Mouse (Mus musculus) thymus, postnatal 4 days (tissue): Measurements from ENCODE around the gene Hrct1.

ENCODE experiments used
- DNase-seq: peaks from one replicate; pipeline ENCODE4 v3.0.0; 2021

The Hrct1 gene

DNA sequence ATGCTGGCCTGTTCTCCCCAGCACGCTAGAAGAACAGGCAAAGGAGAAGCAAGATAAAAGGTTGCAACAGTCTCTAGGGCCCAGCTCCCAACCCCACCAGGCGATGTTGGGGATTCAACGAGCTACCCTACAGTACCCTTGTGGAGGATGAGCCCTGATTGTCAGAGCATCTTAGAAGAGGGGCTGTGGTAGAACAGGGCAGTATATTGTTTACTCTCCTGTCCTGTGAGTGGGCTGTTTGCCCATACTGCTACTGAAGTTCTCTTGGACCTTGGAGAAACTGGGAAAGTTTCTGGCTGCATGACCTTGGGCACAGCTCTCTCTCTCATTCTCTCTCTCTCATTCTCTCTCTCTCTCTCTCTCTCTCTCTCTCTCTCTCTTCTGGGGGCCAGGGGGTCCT is 2.1 kb downstream of the Hrct1 start:
- DNase-seq, result no peak

DNA sequence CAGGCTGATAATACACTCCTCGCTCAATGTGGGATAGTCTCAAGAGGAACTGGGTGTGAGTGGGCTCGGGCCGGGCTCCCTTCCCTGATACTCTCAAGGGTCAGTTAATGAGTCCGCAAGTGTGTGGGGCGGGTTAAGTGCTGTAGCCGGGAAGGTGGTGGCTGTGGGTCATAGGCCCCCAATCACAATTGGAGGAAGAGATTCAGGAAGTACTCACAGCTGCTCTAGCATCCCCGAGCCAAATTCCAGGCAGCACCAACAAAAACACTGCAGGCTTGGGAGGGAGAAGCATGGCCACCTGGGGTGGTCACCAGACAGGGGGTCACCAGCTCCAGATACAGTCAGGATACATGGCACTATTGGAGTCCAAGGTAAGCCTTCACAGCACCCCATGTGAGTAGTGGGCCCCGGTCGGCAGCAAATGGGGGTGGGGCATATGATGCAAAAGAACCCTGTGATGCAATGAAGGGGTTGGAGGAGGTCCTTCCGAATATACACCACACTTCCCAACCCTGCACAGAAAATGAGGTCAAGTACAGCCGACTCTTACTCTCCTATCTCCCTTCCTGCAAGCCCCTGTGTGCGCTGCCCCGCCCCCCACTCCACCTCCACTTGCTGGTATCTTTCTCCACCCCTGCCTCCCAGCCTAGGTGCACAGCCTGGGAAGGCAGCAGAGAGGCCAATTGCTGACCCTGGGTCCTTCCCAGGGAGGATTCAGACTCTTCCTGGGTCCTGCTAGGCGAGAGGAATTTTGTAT is 3.0 kb downstream of the Hrct1 start, which contains the start of gene Spaar:
Gene Spaar (plus strand): TSS at position 241 of the 757 bp plus-strand sequence.
- no peak for DNase-seq

DNA sequence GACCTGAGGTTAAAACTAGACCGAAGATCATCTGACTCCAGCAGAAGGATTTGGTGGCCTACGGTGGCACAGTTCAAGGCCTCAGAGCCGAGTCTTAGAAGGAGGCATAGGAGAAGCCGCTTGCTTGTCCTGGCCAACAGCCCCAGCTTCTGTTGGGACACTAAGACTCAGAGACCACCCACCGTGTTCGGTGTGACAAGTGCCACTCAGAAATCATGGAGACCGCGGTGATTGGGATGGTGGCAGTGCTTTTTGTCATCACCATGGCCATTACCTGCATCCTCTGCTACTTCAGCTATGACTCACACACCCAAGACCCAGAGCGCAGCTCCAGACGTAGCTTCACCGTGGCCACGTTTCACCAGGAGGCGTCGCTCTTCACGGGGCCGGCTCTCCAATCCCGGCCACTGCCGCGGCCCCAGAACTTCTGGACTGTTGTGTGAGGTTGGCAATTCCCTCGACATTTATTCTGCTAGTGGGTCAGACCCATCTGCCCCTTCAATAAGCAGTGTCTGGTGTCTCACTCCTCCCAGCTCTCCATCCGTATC is 3.8 kb downstream of the Hrct1 start:
- DNase-seq, result no peak

DNA sequence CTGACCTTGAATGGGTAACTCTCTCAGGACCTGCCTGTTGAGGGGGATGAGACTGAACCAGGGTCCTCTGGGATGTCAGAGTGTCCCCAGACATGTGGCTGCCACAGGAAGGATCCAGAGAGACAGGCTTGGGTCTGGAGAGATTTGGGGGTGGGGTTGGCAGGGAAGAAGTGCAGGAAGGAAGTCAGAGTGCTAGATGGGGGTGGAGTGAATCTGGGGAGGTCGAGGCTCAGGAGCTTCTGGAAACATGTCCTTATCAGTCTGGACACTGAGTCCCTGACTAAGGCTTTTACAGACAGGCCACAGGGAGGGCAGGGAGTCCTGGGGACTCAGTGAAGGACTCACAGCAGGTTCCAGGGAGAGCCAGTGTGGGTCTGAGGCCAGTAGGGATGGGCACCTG is 5.2 kb downstream of the Hrct1 start:
- DNase-seq, result no peak

DNA sequence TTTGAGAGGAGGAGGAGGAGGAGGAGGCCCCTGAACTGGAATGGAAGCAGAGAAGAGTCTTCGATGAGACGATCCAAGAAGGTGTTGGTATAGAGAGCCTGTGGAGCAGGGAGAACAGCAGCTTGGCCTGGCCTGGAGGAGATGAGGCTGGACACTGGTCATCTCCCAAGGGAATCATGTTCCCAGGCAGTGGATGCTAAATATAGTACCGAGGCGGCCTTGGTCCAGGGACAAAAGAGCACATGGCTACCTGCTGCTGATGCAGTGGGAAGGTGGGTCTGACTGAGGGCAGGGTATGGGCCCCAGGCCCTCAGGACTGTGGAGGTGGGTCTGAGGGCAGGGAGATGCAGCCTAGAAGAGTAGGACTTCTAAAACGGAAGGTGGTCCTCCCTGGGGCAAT is 6.2 kb downstream of the Hrct1 start:
- DNase-seq, result no peak

DNA sequence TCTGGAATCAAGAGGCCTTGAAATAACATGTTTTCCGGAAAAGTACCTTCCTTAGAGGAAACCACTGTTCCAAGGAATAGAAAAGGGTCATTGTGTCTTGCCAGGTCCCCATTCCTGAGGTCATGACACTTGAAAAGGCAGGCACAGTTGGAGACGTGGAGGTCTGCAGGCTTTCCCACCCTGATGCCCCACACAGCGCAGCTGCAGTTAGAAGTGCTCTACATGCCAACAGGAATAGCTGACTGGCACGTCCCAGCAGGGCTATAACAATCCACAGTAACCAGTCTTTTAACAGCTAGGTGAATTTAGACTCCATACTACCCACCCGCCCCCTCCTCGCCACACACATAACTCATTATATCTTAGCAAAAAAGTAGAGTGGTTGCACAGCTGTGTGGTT is 10.2 kb downstream of the Hrct1 start:
- DNase-seq, result peak; percentile 0

DNA sequence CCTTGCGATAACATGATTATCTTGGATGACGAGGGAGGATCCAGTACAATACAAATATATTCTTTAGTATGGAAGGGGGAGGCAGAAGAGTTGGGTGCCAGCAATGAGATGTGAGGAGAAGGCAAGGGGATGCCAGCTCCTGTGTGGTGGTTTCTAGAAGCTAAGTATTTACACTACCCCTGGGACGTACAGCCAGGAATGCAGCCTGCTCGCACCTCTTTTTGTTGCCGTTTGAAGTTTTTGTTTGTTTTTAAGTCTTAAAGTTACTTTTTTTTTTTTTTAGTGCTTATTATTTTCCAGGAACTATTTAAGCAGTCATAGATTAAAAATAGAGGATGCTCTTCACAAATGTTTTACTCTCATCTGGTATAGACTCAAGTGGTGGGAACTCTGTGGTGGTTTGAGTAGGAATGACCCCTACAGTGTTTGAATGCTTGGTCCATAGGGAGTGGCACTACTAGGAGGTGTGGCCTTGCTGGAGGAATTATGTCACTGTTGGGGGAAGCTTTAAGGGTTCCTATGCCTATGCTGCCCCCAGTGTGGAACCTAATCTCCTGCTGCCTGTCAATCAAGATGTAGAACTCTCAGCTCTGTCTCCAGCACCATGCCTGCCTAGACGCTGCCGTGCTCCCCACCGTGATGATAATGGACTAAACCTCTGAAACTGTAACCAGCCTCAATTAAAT is 12.1 kb downstream of the Hrct1 start:
- DNase-seq, result no peak

DNA sequence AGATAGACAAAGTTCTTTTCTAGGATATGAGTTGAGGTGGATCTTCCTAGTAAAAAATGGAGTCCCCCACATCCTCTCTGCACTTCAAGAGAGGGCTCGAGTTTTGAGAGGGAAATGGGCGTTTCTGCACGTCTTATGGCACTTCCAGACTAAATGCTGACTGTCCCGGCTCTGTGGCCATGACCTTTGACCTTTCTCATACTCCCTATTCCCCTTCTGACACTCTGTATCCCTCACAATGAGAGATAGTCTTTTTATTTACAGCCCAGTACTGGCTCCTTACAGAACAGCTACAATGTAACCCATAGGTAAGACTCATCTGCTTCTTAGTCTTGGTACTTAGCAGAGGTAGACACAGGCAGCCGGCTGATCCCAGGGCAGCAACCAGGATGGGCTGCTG is 14.5 kb downstream of the Hrct1 start:
- no peak for DNase-seq

DNA sequence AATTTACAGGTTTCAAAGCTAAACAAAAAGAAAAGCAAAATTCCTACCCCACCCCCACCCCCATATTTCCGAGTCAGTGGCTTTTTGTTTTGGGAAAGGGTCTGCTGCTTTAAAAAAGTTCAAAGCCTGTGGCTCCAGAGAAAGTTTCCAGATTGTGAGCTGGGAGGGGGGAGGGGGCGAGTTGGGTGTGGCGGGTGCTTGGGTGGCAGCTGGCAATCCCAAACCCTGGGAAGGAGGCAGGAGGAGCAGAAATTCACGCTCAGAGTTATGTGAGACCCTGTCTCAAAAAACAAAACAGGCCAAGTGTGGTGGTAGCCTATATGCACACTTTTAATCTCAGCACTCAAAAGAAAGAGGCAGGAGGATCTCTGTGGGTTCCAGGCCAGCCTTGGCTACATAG is 15.6 kb downstream of the Hrct1 start:
- DNase-seq, result no peak

DNA sequence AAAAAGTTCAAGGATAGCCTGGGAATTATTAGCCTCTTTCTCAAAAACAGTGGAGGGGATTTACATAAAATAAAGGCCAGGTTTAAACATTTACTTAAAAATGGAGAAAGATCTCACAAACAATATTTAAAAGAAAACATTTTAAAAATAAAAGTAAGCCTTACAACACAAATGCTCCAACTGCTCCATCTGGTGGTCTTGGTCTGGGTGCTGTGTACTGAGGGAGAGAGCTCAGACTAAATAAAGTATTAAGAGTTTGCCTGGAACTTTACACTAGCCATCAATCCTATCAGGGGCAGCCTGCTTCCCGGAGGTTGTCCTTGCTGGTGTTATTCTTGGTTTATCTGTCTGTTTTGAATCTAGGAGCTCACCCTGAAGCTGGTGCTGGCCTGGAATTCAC is 16.1 kb downstream of the Hrct1 start:
- no peak for DNase-seq

DNA sequence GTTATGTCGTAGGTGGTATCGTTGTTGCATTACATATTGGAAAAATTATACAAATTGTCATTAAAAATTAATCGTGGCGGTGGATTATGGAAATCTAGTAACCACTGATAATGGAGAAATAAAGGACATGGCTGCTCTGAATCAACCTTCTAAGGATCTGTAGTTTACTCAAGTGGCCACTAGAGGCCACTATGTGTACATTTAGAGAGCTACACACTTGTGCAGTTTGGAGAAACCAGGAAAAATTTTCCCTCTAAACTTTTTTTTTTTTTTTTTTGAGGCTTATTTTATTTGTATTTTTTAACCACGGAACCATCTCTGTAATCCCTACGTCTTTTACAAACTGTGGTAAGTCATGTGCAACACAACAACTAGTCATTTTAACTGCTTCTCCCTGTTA is 18.2 kb downstream of the Hrct1 start:
- DNase-seq, result no peak

DNA sequence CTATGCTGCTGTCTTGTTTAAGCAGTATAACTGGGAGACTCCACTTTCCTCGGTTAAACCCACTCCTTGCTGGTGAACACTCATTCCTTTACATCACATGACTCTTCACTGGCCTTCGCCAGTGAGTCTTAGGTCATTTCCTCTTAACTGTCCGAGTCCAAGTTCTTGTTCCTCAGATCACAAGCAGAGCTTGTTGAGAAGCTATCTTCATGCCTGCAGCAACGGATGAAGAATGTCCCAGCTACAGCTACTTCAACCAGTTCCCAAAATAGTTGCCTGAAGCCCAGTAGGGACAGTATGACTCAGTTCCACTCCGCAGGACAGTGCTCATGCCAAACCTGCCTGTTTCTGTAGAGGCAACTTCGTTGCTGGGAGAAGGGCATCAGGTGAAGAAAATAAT is 30.2 kb downstream of the Hrct1 start:
- DNase-seq, result no peak

DNA sequence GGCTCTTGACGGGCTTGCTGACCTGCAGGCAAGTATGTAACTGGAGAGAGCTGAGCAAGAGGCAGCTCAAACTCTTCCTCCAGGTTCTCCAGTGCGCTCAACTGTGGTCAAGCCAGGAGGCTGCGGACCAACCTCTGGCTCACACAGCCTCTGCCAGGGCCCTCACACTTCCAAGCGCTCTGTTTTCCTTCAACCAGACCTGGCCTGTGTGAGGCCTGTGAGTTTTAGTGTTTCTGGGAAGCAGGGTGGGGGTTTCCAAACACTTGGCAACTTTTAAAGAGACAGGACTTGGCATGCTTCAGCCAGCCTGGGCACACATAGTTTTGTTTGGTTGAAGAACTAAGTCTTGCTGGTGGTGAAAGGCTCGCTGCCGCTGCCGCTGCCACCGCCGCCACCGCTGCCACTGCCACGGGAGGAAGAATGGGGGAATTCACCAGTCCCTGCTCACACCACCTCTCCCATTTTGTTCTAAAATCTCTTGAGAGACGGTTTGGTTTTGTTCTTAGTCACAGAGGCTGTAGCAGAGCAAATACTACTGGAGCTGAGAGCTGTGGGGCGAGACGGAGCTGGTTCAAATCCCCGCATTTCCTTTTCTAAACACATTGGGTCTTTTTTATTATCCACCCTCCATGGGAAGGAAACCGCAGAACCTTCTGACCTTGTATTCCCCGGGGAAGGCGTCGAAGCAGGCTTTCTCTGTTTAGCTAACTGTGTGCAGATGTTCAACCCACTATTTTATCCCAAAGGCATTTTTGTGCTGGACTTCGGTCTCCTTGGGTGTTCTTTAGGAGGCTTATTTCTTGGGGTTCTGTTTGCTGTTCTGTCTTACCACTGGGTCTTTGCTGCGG is 32.8 kb downstream of the Hrct1 start:
- no peak for DNase-seq

DNA sequence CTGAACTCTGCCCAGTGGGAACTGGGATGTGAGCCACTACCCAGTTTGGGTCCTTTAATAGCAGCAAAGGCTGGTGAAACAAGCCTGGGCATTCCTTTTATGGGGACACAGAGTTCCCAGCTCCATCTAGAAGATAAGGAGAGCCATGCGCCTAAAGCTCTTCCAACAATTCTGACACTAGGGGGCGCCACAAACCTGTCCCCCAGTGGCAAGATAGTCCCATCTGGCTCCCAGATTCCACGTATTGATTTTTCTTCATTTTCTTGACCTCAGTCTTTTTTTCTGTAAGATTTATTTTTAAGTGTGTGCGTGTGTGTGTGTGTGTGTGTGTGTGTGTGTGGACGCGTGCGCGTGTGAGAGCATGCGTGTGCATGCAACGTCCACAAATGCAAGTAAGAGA is 33.5 kb downstream of the Hrct1 start:
- peak; percentile 55 for DNase-seq

DNA sequence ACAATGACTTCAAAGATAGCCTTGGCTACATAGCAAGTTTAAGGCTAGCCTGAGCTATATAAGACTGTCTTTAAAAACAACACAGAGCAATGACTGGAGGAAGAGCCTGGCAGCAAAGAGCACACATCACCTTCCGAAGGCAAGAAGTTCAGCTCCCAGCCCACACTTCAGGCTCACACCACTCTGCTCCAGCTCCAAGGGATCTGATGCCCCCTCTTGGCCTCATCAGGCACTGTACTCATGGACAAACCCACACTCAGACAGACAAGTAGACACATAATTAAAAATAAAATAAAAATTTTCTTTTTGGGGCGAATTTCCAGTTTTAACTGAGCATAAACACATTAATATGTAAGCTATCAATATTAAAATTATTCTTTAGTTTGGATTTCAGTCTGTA is 34.3 kb downstream of the Hrct1 start:
- DNase-seq, result no peak

DNA sequence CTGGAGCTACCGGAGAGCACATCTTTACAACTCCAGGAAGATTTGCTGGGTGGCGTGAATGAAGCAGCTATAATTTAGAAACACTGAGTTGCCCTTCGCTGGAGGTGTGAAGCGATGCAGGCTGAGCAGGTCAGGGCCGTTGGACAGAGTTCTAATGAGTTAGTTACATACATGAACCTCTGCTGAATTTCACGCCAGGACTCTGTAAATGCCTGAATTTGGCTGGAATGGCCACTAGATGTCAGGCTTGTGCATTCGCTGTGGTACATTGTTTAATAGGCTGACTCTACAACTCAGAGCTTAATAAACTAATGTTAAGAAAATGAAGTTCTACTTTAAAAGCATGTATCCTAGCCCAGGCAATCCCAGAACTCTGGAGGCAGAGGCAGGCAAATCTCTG is 36.4 kb downstream of the Hrct1 start:
- peak; percentile 56 for DNase-seq

DNA sequence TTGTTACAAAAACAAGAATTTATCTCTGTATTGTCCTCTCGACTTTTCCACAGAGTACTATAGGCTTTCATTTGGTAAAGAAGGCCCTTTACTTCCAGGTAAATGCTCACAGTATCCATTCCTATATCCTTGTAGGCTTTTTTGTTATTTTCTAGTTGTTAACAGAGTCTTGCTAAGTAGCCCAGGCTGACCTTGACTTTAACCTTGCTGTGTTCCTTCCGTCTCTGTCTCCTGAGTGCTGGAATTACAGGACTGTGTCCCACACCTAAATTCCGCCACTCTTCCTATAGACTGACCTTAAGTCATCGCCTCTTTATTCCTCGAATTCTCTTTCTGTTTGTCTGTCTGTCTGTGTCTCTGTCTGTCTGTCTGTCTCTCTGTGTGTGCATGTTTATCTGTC is 41.4 kb downstream of the Hrct1 start:
- no peak for DNase-seq

DNA sequence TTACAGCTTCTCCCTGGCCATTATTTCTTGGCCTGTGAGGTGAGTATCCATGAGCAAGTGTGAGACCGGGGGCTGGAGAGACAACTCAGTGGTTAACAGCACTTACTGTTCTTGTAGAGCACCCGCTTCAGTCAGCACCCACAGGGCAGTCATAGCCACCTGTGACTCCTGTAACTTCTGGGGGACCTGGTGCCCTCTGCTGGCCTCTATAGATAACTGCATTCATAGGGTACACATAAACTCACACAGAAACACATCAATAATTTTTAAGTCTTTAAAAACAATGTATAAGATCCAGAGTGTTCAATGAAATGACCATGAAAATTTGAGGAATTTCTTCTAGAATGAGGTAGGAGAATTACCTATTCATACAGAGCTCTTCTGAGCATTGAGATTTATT is 42.4 kb downstream of the Hrct1 start:
- no peak for DNase-seq

DNA sequence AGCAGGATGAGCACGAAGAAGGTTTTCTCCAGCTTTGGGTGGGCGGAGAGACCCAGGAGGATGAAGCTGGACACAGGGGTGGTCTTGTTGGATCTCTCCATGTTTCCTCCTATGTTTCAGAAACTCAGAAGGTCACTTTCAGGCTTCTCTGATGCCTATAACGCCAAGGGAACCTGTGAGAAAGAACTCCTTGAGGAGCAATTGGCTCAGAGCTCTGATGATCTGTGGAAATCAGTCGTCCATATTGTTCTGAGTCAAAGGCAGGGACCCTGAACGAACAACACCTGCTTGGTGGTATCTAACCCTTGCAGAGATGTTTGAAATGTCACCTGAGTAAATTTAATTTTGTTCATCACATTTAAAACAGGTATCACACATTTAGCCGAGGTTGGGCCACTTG is 43.9 kb downstream of the Hrct1 start, which contains the start of gene Olfr159:
Gene Olfr159 (minus strand): TSS at position 101 of the 400 bp plus-strand sequence.
- DNase-seq, result no peak

DNA sequence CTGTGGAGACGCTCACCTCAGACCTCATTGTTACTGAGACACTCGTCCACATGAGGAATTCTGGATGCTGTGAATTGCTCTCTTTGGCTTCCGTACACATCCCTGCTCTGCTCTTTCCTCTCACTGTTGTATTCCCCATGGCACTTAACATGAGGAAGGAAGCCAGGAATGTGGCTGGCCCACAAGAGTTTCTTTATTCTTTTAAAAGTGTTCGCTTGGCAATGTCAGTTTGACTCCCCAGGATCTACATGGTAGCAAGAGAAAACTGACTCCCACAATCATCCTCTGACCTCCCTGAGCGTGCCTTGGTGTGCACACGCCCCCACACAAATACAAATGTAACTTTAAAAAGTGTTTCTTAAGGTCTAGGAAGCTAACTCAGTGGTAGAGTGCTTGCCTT is 44.6 kb downstream of the Hrct1 start:
- DNase-seq, result no peak

DNA sequence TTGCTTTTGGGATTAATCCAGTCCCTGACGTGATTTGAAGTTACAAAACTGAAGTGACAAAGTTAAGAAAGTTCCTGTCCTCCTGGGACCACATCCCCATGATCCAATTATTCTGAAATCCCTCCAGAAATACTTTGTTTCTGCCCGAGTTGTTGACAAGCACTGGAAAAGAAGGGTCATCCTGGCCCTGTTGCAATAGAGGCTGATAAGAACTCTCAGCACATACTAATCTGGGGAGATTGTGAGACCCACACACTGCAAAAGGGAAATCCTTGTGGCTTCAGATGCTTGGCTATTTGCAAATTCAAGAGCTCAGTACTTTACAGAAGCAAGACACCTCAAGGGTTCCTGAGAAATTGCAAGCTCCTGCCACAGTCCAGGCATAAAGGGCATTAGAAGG is 45.3 kb downstream of the Hrct1 start:
- no peak for DNase-seq
